11 mouse cellular contexts compared by ENCODE assay signal in genomic region chr10:62831546-62831945, GRCm38 (mm10).
"Had no signal": no experiment of that assay in that cellular context is flagged by ENCODE, and none has a peak within 500 bp of the region (broad histone marks: within the 10 kb centered on the region; RNA-seq: fewer than 3 reads in every experiment).

No protein-coding gene starts in this region.

- H3K9me3 ChIP-seq: limb, embryonic 10.5 days; midbrain, embryonic 13.5 days; stomach, embryonic 15.5 days had no signal

- ATAC-seq: lung, postnatal 0 days; midbrain, embryonic 13.5 days had no signal

- DNase-seq: kidney, adult 11 months; kidney, adult 9 months; right cerebral cortex, postnatal 14 days; thymus, postnatal 4 days had no signal

- H3K27me3 ChIP-seq: midbrain, embryonic 13.5 days; stomach, embryonic 15.5 days had no signal

- H3K4me3 ChIP-seq: left cerebral cortex, adult 2 months; limb, embryonic 10.5 days; midbrain, embryonic 13.5 days; stomach, embryonic 15.5 days had no signal

- H3K4me1 ChIP-seq: limb, embryonic 10.5 days; midbrain, embryonic 13.5 days; stomach, embryonic 15.5 days had no signal

- H3K36me3 ChIP-seq: stomach, embryonic 15.5 days had no signal

- H3K4me2 ChIP-seq: liver, embryonic 11.5 days; midbrain, embryonic 13.5 days; stomach, embryonic 15.5 days had no signal

- H3K27ac ChIP-seq: left cerebral cortex, adult 2 months; limb, embryonic 10.5 days; macrophage; midbrain, embryonic 13.5 days; stomach, embryonic 15.5 days had no signal

- H3K9ac ChIP-seq: midbrain, embryonic 13.5 days; stomach, embryonic 15.5 days had no signal
